Mouse (Mus musculus): ENCODE results near the gene F2rl2. TPM values are rescaled to one million over a fixed set of nuclear protein-coding genes. Genes with fewer than 3 reads are reported as not detected.

Gene F2rl2
- polyA plus RNA-seq, 1 experiment = 0.21 TPM

GRCm38 (mm10) chr13:95697874-95698273 lies 1.2 kb downstream of the F2rl2 start:
- no peak for DNase-seq (ENCODE audit: low spot score)

- no peak for DNase-seq (ENCODE audit: low spot score)
Observed at GRCm38 (mm10) chr13:95703376-95703775, 6.7 kb downstream of the F2rl2 start.

GRCm38 (mm10) chr13:95705589-95705988 lies 8.9 kb downstream of the F2rl2 start:
- DNase-seq (ENCODE audit: low spot score) = no peak

- DNase-seq (ENCODE audit: low spot score) = no peak
Observed at GRCm38 (mm10) chr13:95712054-95712453, 15.4 kb downstream of the F2rl2 start.

GRCm38 (mm10) chr13:95712570-95713268 lies 16.1 kb downstream of the F2rl2 start:
- DNase-seq (ENCODE audit: low spot score) = no peak

GRCm38 (mm10) chr13:95714271-95714975 lies 17.8 kb downstream of the F2rl2 start:
- no peak for DNase-seq (ENCODE audit: low spot score)

GRCm38 (mm10) chr13:95715356-95715755 lies 18.7 kb downstream of the F2rl2 start:
- DNase-seq (ENCODE audit: low spot score) = no peak

GRCm38 (mm10) chr13:95719320-95720232 lies 22.9 kb downstream of the F2rl2 start:
- no peak for DNase-seq (ENCODE audit: low spot score)

- no peak for DNase-seq (ENCODE audit: low spot score)
Observed at GRCm38 (mm10) chr13:95730491-95730890, 33.8 kb downstream of the F2rl2 start.

- no peak for DNase-seq (ENCODE audit: low spot score)
Observed at GRCm38 (mm10) chr13:95739651-95740050, 43.0 kb downstream of the F2rl2 start.

GRCm38 (mm10) chr13:95741813-95742689 lies 45.4 kb downstream of the F2rl2 start:
- no peak for DNase-seq (ENCODE audit: low spot score)

- no peak for DNase-seq (ENCODE audit: low spot score)
Observed at GRCm38 (mm10) chr13:95742881-95743466, 46.3 kb downstream of the F2rl2 start.

GRCm38 (mm10) chr13:95745451-95745850 lies 48.8 kb downstream of the F2rl2 start:
- no peak for DNase-seq (ENCODE audit: low spot score)

- no peak for DNase-seq (ENCODE audit: low spot score)
Observed at GRCm38 (mm10) chr13:95746509-95746908, 49.9 kb downstream of the F2rl2 start.

- no peak for DNase-seq (ENCODE audit: low spot score)
Observed at GRCm38 (mm10) chr13:95747101-95747500, 50.4 kb downstream of the F2rl2 start.

- DNase-seq (ENCODE audit: low spot score) = no peak
Observed at GRCm38 (mm10) chr13:95747541-95747940, 50.9 kb downstream of the F2rl2 start.

Other genes starting within 250 kb of the F2rl2 start
- gene S100z, start 218.1 kb upstream of the F2rl2 start, polyA plus RNA-seq (2012; rRNA removed) = 0.25 TPM in 1 of 2 replicates, not detected in the other
- gene F2rl1, start 171.6 kb upstream of the F2rl2 start, polyA plus RNA-seq (2012; rRNA removed) = 6.8 and 8.2 TPM in 2 replicates
- 6.6 and 9.5 TPM in 2 replicates for gene F2r, start 78.4 kb upstream of the F2rl2 start, polyA plus RNA-seq (2012; rRNA removed)
- gene Iqgap2, start 195.1 kb downstream of the F2rl2 start, polyA plus RNA-seq (2012; rRNA removed) = 6.0 and 6.8 TPM in 2 replicates

Measured in urinary bladder, adult 2 months (tissue).